Mouse (Mus musculus): ENCODE results near the gene Gnptg. TPM values are rescaled to one million over a fixed set of nuclear protein-coding genes. Genes with fewer than 3 reads are reported as not detected.
A peak's percentile ranks its signal among the peaks of the same experiment; 100 is the strongest.

The Gnptg gene
- polyA plus RNA-seq, 2 experiments = 11.2 to 15.6 TPM

GRCm38 (mm10) chr17:25188150-25189031, 51.5 kb downstream of the Gnptg start, which contains the start of gene Unkl:
TSS of gene Unkl (plus strand) at chr17:25188397.
- DNase-seq (ENCODE audit: low read depth in 3 of 3, low spot score in 3 of 3) (peak in 2 of 3 experiments; percentile 26 to 28), ATAC-seq (ENCODE audit: insufficient read depth) (peak; percentile 14; the same call in 1 of the 2 replicates)
- Histone ChIP-seq H3K4me2 (ENCODE audit: low read depth) (peak within 1 kb of the TSS; percentile 94), H3K4me3 (ENCODE audit: insufficient read depth in 1 of 2, low read depth in 2 of 2, low read length in 2 of 2) (peak within 1 kb of the TSS; percentile 88 to 92), H3K27me3 (ENCODE audit: control insufficient read depth, insufficient read depth, low read length) (no peaks in the 10 kb centered on the region), H3K9me3 (ENCODE audit: control insufficient read depth, low read length) (no peaks in the 10 kb centered on the region), H3K9ac (replicated peaks) (peak within 1 kb of the TSS; percentile 87), H3K27ac (peak within 1 kb of the TSS; percentile 7), H3K36me3 (replicated peaks; ENCODE audit: control insufficient read depth, insufficient read depth, low read depth) (no peaks in the 10 kb centered on the region), H3K4me1 (replicated peaks; ENCODE audit: control insufficient read depth in 2 of 2, insufficient read depth in 2 of 2, low read length in 1 of 2) (peaks cover 11 to 16% of the 10 kb centered on the region in 2 experiments)
- WGBS (ENCODE audit: insufficient replicate concordance) = under 1% methylated on average over 104 of the region's 104 CpGs
- TF ChIP-seq EP300 (IDR thresholded peaks at IDR 0.05; ENCODE audit: low read depth) (no peak), CTCF (IDR thresholded peaks at IDR 0.05; ENCODE audit: low read depth) (no peak)

GRCm38 (mm10) chr17:25187784-25188149, 52.2 kb downstream of the Gnptg start:
- H3K27ac ChIP-seq = peak overlapping the region; percentile 7; the same call in 1 of the 2 replicates
- DNase-seq (ENCODE audit: low read depth in 3 of 3, low spot score in 3 of 3) = no peak
- H3K36me3 ChIP-seq (replicated peaks; ENCODE audit: control insufficient read depth, insufficient read depth, low read depth) = no peaks in the 10 kb centered on the region
- no peak for ATAC-seq (ENCODE audit: insufficient read depth)
- H3K27me3 ChIP-seq (ENCODE audit: control insufficient read depth, insufficient read depth, low read length) = no peaks in the 10 kb centered on the region
- 8% methylated on average over 11 of the region's 11 CpGs for WGBS (ENCODE audit: insufficient replicate concordance)
- TF ChIP-seq EP300 (IDR thresholded peaks at IDR 0.05; ENCODE audit: low read depth) (no peak), CTCF (IDR thresholded peaks at IDR 0.05; ENCODE audit: low read depth) (no peak)
- no peaks in the 10 kb centered on the region for H3K9me3 ChIP-seq (ENCODE audit: control insufficient read depth, low read length)
- H3K4me3 ChIP-seq (ENCODE audit: insufficient read depth in 1 of 2, low read depth in 2 of 2, low read length in 2 of 2) = peak overlapping the region; percentile 88 to 92
- peaks cover 13 to 19% of the 10 kb centered on the region in 2 experiments for H3K4me1 ChIP-seq (replicated peaks; ENCODE audit: control insufficient read depth in 2 of 2, insufficient read depth in 2 of 2, low read length in 1 of 2)
- H3K4me2 ChIP-seq (ENCODE audit: low read depth) = peak overlapping the region; percentile 94
- peak overlapping the region; percentile 87 for H3K9ac ChIP-seq (replicated peaks)

- H3K36me3 ChIP-seq (replicated peaks; ENCODE audit: control insufficient read depth, insufficient read depth, low read depth) = no peaks in the 10 kb centered on the region
- TF ChIP-seq EP300 (IDR thresholded peaks at IDR 0.05; ENCODE audit: low read depth) = no peak
- no peak for TF ChIP-seq CTCF (IDR thresholded peaks at IDR 0.05; ENCODE audit: low read depth)
- WGBS (ENCODE audit: insufficient replicate concordance) = 6% methylated on average over 17 of the region's 17 CpGs
- DNase-seq (ENCODE audit: low read depth in 3 of 3, low spot score in 3 of 3) = no peak
- H3K4me3 ChIP-seq (ENCODE audit: insufficient read depth in 1 of 2, low read depth in 2 of 2, low read length in 2 of 2) = peak overlapping the region; percentile 75 to 84
- H3K9ac ChIP-seq (replicated peaks) = peak overlapping the region; percentile 88
- H3K27ac ChIP-seq = peak overlapping the region; percentile 44
- no peaks in the 10 kb centered on the region for H3K9me3 ChIP-seq (ENCODE audit: control insufficient read depth, low read length)
- H3K4me1 ChIP-seq (replicated peaks; ENCODE audit: control insufficient read depth in 2 of 2, insufficient read depth in 2 of 2, low read length in 1 of 2) = peaks cover 13 to 19% of the 10 kb centered on the region in 2 experiments
- peak; percentile 23 for ATAC-seq (ENCODE audit: insufficient read depth)
- no peaks in the 10 kb centered on the region for H3K27me3 ChIP-seq (ENCODE audit: control insufficient read depth, insufficient read depth, low read length)
- peak overlapping the region; percentile 94 for H3K4me2 ChIP-seq (ENCODE audit: low read depth)
Observed at GRCm38 (mm10) chr17:25184961-25185360, 55.0 kb downstream of the Gnptg start.

- H3K4me2 ChIP-seq (ENCODE audit: low read depth) = peak within 1 kb of the TSS; percentile 94
- H3K9ac ChIP-seq (replicated peaks) = peak within 1 kb of the TSS; percentile 88
- H3K4me1 ChIP-seq (replicated peaks; ENCODE audit: control insufficient read depth in 2 of 2, insufficient read depth in 2 of 2, low read length in 1 of 2) = peaks cover 13 to 16% of the 10 kb centered on the region in 2 experiments
- no peaks in the 10 kb centered on the region for H3K9me3 ChIP-seq (ENCODE audit: control insufficient read depth, low read length)
- H3K36me3 ChIP-seq (replicated peaks; ENCODE audit: control insufficient read depth, insufficient read depth, low read depth) = no peaks in the 10 kb centered on the region
- ATAC-seq (ENCODE audit: insufficient read depth) = peak; percentile 86
- TF ChIP-seq CTCF (IDR thresholded peaks at IDR 0.05; ENCODE audit: low read depth) = no peak
- TF ChIP-seq EP300 (IDR thresholded peaks at IDR 0.05; ENCODE audit: low read depth) = peak; percentile 55; the same call in 1 of the 2 replicates
- H3K27me3 ChIP-seq (ENCODE audit: control insufficient read depth, insufficient read depth, low read length) = no peaks in the 10 kb centered on the region
- peak; percentile 96 to 98 (median 98) for DNase-seq (ENCODE audit: low read depth in 3 of 3, low spot score in 3 of 3)
- H3K4me3 ChIP-seq (ENCODE audit: insufficient read depth in 1 of 2, low read depth in 2 of 2, low read length in 2 of 2) = peak within 1 kb of the TSS; percentile 75 to 84
- WGBS (ENCODE audit: insufficient replicate concordance) = under 1% methylated on average over 50 of the region's 50 CpGs
- H3K27ac ChIP-seq = peak within 1 kb of the TSS; percentile 63
Observed at GRCm38 (mm10) chr17:25184129-25184691, 55.7 kb downstream of the Gnptg start, which contains the start of gene BC003965. TSS of gene BC003965 (plus strand) at chr17:25184554.

Small RNA genes lying within 50 kb of the gene (microRNA-seq; reads per million reads assigned to microRNA genes)
- gene Mir3547 = not detected

Other genes starting within 250 kb of the Gnptg start
- 7.8 and 7.9 TPM in 2 replicates for gene Cramp1l, start 224.3 kb downstream of the Gnptg start, polyA plus RNA-seq (2012; rRNA removed)
- 3.2 and 3.9 TPM in 2 replicates for gene Cramp1l, start 224.3 kb downstream of the Gnptg start, polyA plus RNA-seq (2014; fragmentation: Nextera tagmentation; extraction: Ambion mirVana)
- 51.8 and 61.2 TPM in 2 replicates for gene Ift140, start 224.0 kb downstream of the Gnptg start, polyA plus RNA-seq (2012; rRNA removed)
- gene Ift140, start 224.0 kb downstream of the Gnptg start, polyA plus RNA-seq (2014; fragmentation: Nextera tagmentation; extraction: Ambion mirVana) = 115 and 124 TPM in 2 replicates
- 3.0 and 3.1 TPM in 2 replicates for gene Tmem204, start 156.5 kb downstream of the Gnptg start, polyA plus RNA-seq (2012; rRNA removed)
- gene Tmem204, start 156.5 kb downstream of the Gnptg start, polyA plus RNA-seq (2014; fragmentation: Nextera tagmentation; extraction: Ambion mirVana) = 4.3 TPM in 2 replicates
- 8.0 and 8.7 TPM in 2 replicates for gene Telo2, start 124.2 kb downstream of the Gnptg start, polyA plus RNA-seq (2012; rRNA removed)
- gene Telo2, start 124.2 kb downstream of the Gnptg start, polyA plus RNA-seq (2014; fragmentation: Nextera tagmentation; extraction: Ambion mirVana) = 11.0 and 12.1 TPM in 2 replicates
- gene Ptx4, start 119.4 kb downstream of the Gnptg start, polyA plus RNA-seq (2012; rRNA removed) = not detected in 2 replicates
- not detected in 2 replicates for gene Ptx4, start 119.4 kb downstream of the Gnptg start, polyA plus RNA-seq (2014; fragmentation: Nextera tagmentation; extraction: Ambion mirVana)
- gene Clcn7, start 106.7 kb downstream of the Gnptg start, polyA plus RNA-seq (2012; rRNA removed) = 7.1 and 7.9 TPM in 2 replicates
- gene Clcn7, start 106.7 kb downstream of the Gnptg start, polyA plus RNA-seq (2014; fragmentation: Nextera tagmentation; extraction: Ambion mirVana) = 8.7 and 8.8 TPM in 2 replicates
- not detected in 2 replicates for gene Ccdc154, start 77.7 kb downstream of the Gnptg start, polyA plus RNA-seq (2012; rRNA removed)
- gene Ccdc154, start 77.7 kb downstream of the Gnptg start, polyA plus RNA-seq (2014; fragmentation: Nextera tagmentation; extraction: Ambion mirVana) = 0.05 TPM in 1 of 2 replicates, not detected in the other
- not detected in 2 replicates for gene Gm38655, start 64.7 kb downstream of the Gnptg start, polyA plus RNA-seq (2012; rRNA removed)
- not detected in 2 replicates for gene Gm38655, start 64.7 kb downstream of the Gnptg start, polyA plus RNA-seq (2014; fragmentation: Nextera tagmentation; extraction: Ambion mirVana)
- 9.9 and 13.4 TPM in 2 replicates for gene BC003965, start 55.6 kb downstream of the Gnptg start, polyA plus RNA-seq (2012; rRNA removed)
- 16.8 and 17.4 TPM in 2 replicates for gene BC003965, start 55.6 kb downstream of the Gnptg start, polyA plus RNA-seq (2014; fragmentation: Nextera tagmentation; extraction: Ambion mirVana)
- 34.8 and 45.6 TPM in 2 replicates for gene Unkl, start 51.7 kb downstream of the Gnptg start, polyA plus RNA-seq (2012; rRNA removed)
- 5.9 and 9.1 TPM in 2 replicates for gene Unkl, start 51.7 kb downstream of the Gnptg start, polyA plus RNA-seq (2014; fragmentation: Nextera tagmentation; extraction: Ambion mirVana)
- 11.1 and 13.0 TPM in 2 replicates for gene Tsr3, start within 50 bp of the Gnptg start, polyA plus RNA-seq (2012; rRNA removed)
- gene Tsr3, start within 50 bp of the Gnptg start, polyA plus RNA-seq (2014; fragmentation: Nextera tagmentation; extraction: Ambion mirVana) = 17.4 and 18.5 TPM in 2 replicates
- 0.27 and 0.63 TPM in 2 replicates for gene Baiap3, start 16.2 kb upstream of the Gnptg start, polyA plus RNA-seq (2012; rRNA removed)
- 0.69 TPM in 1 of 2 replicates, not detected in the other for gene Baiap3, start 16.2 kb upstream of the Gnptg start, polyA plus RNA-seq (2014; fragmentation: Nextera tagmentation; extraction: Ambion mirVana)
- gene Ube2i, start 34.5 kb upstream of the Gnptg start, polyA plus RNA-seq (2012; rRNA removed) = 129 and 168 TPM in 2 replicates
- 244 and 260 TPM in 2 replicates for gene Ube2i, start 34.5 kb upstream of the Gnptg start, polyA plus RNA-seq (2014; fragmentation: Nextera tagmentation; extraction: Ambion mirVana)
- 0.89 and 1.8 TPM in 2 replicates for gene Prss34, start 58.3 kb upstream of the Gnptg start, polyA plus RNA-seq (2012; rRNA removed)
- gene Prss34, start 58.3 kb upstream of the Gnptg start, polyA plus RNA-seq (2014; fragmentation: Nextera tagmentation; extraction: Ambion mirVana) = 0.71 and 3.6 TPM in 2 replicates
- gene Prss28, start 68.5 kb upstream of the Gnptg start, polyA plus RNA-seq (2012; rRNA removed) = not detected in 2 replicates
- gene Prss28, start 68.5 kb upstream of the Gnptg start, polyA plus RNA-seq (2014; fragmentation: Nextera tagmentation; extraction: Ambion mirVana) = not detected in 2 replicates
- gene Prss29, start 78.5 kb upstream of the Gnptg start, polyA plus RNA-seq (2012; rRNA removed) = not detected in 2 replicates
- not detected in 2 replicates for gene Prss29, start 78.5 kb upstream of the Gnptg start, polyA plus RNA-seq (2014; fragmentation: Nextera tagmentation; extraction: Ambion mirVana)
- not detected in 2 replicates for gene Tpsab1, start 105.4 kb upstream of the Gnptg start, polyA plus RNA-seq (2012; rRNA removed)
- gene Tpsab1, start 105.4 kb upstream of the Gnptg start, polyA plus RNA-seq (2014; fragmentation: Nextera tagmentation; extraction: Ambion mirVana) = not detected in 2 replicates
- 0.11 and 0.12 TPM in 2 replicates for gene Tpsb2, start 126.2 kb upstream of the Gnptg start, polyA plus RNA-seq (2012; rRNA removed)
- 0.44 TPM in 1 of 2 replicates, not detected in the other for gene Tpsb2, start 126.2 kb upstream of the Gnptg start, polyA plus RNA-seq (2014; fragmentation: Nextera tagmentation; extraction: Ambion mirVana)
- gene Tpsg1, start 129.1 kb upstream of the Gnptg start, polyA plus RNA-seq (2012; rRNA removed) = 0.51 and 0.93 TPM in 2 replicates
- gene Tpsg1, start 129.1 kb upstream of the Gnptg start, polyA plus RNA-seq (2014; fragmentation: Nextera tagmentation; extraction: Ambion mirVana) = 0.49 and 0.53 TPM in 2 replicates
- 1.2 and 1.3 TPM in 2 replicates for gene Cacna1h, start 193.7 kb upstream of the Gnptg start, polyA plus RNA-seq (2012; rRNA removed)
- gene Cacna1h, start 193.7 kb upstream of the Gnptg start, polyA plus RNA-seq (2014; fragmentation: Nextera tagmentation; extraction: Ambion mirVana) = 0.13 and 0.50 TPM in 2 replicates
- 0.07 TPM in 1 of 2 replicates, not detected in the other for gene Tekt4, start 214.5 kb upstream of the Gnptg start, polyA plus RNA-seq (2012; rRNA removed)
- gene Tekt4, start 214.5 kb upstream of the Gnptg start, polyA plus RNA-seq (2014; fragmentation: Nextera tagmentation; extraction: Ambion mirVana) = 0.13 TPM in 1 of 2 replicates, not detected in the other